Mouse (Mus musculus): Measurements from ENCODE around the gene Gm20518. TPM values are rescaled to one million over a fixed set of nuclear protein-coding genes. Genes with fewer than 3 reads are reported as not detected.
A peak's percentile ranks its signal among the peaks of the same experiment; 100 is the strongest.

Gene Gm20518
- polyA plus RNA-seq, 1 experiment, result 1.9 TPM

DNA sequence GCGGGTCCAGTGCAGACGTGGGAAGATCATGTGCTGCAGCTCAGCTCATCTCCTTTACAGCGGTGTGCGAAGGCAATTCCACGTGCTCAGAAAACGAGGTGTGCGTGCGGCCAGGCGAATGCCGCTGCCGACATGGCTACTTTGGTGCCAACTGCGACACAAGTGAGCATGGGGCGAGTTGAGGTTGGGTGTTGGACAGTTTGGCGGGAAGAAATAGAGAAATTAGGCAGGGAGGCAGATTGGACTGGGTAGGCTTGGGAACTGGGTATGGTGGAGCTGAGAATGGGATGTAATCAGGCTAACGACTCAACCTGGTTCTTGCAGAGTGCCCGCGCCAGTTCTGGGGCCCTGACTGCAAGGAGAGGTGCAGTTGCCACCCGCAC lies 89.0 kb downstream of the Gm20518 start:
- Histone ChIP-seq H3K4me3 (ENCODE audit: low read depth, low read length) (peak overlapping the region; percentile 62), H3K4me1 (ENCODE audit: control insufficient read depth, insufficient read depth, insufficient read length, low read length) (peaks cover 32% of the 10 kb centered on the region), H3K36me3 (ENCODE audit: control insufficient read depth, insufficient read depth, low read length) (no peaks in the 10 kb centered on the region), H3K27me3 (ENCODE audit: control insufficient read depth, insufficient read depth, low read length) (peaks cover 83% of the 10 kb centered on the region), H3K27ac (ENCODE audit: insufficient read depth, low read depth, low read length) (no peak overlapping the region)
- TF ChIP-seq CTCF (IDR thresholded peaks at IDR 0.05; ENCODE audit: extremely low read depth, insufficient read length, insufficient replicate concordance, low read depth, low read length) (no peak), POLR2A (IDR thresholded peaks at IDR 0.05; ENCODE audit: low read depth, low read length) (no peak)
- 15% methylated on average over 18 of the region's 18 CpGs for WGBS

DNA sequence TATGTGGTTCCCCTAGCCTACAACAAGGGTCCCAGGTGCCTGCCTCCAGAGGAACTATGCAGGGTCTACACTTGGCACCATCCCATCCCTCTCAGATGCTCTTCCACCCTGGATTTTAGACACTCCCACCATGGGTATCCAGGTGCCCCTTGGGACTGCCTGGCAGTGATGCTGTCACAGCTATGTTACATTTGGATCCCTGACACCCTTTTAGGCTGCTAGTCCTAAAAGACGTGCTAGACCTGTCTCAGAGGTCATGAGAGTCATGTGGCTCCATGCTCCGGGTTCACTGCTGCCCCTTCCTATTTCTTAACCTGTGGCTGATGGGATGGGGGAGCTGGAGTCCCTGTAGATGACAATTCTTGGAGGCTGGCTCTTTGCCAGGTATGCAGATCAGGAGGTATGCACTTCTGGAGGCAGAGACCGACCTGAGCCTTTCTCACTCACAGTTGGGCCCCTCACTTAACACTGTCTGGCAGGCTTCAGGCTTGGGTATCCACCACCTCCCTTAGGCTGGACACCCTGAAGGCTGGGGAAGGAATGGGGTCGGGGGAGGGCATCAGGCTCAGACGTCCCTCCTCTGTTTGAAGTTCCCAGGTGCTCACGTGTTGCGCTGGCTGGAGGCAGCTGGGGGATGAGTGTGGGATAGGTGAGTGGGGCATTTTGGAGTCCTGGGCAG lies 89.6 kb downstream of the Gm20518 start:
- TF ChIP-seq POLR2A (IDR thresholded peaks at IDR 0.05; ENCODE audit: low read depth, low read length) (no peak), CTCF (IDR thresholded peaks at IDR 0.05; ENCODE audit: extremely low read depth, insufficient read length, insufficient replicate concordance, low read depth, low read length) (no peak)
- Histone ChIP-seq H3K27ac (ENCODE audit: insufficient read depth, low read depth, low read length) (no peak overlapping the region), H3K4me1 (ENCODE audit: control insufficient read depth, insufficient read depth, insufficient read length, low read length) (peaks cover 32% of the 10 kb centered on the region), H3K27me3 (ENCODE audit: control insufficient read depth, insufficient read depth, low read length) (peaks cover 83% of the 10 kb centered on the region), H3K4me3 (ENCODE audit: low read depth, low read length) (no peak overlapping the region), H3K36me3 (ENCODE audit: control insufficient read depth, insufficient read depth, low read length) (no peaks in the 10 kb centered on the region)
- WGBS, result 20% methylated on average over 7 of the region's 7 CpGs

DNA sequence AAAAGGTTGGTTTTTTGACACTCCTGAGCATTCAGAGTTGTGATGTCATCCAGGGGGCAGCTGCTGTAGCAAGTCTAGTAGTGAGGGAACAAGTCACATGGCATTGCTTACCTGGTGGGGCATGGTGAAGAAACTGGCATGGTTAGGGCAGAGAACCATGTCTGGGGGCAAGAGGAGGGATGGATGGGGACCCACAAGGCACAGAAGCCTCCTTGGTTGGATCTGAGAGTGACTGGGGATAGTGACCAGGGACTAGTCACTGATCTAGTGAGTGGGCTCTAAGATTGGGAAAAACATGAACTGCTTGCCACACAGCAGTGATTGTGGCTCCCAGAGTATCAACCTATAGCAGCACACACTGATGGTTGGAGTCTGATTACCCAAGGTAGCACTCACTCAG lies 91.9 kb downstream of the Gm20518 start:
- H3K36me3 ChIP-seq (ENCODE audit: control insufficient read depth, insufficient read depth, low read length), result no peaks in the 10 kb centered on the region
- TF ChIP-seq CTCF (IDR thresholded peaks at IDR 0.05; ENCODE audit: extremely low read depth, insufficient read length, insufficient replicate concordance, low read depth, low read length), result no peak
- TF ChIP-seq POLR2A (IDR thresholded peaks at IDR 0.05; ENCODE audit: low read depth, low read length), result no peak
- H3K27me3 ChIP-seq (ENCODE audit: control insufficient read depth, insufficient read depth, low read length), result peaks cover 70% of the 10 kb centered on the region
- no peak overlapping the region for H3K27ac ChIP-seq (ENCODE audit: insufficient read depth, low read depth, low read length)
- H3K4me3 ChIP-seq (ENCODE audit: low read depth, low read length), result no peak overlapping the region
- peaks cover 29% of the 10 kb centered on the region for H3K4me1 ChIP-seq (ENCODE audit: control insufficient read depth, insufficient read depth, insufficient read length, low read length)

DNA sequence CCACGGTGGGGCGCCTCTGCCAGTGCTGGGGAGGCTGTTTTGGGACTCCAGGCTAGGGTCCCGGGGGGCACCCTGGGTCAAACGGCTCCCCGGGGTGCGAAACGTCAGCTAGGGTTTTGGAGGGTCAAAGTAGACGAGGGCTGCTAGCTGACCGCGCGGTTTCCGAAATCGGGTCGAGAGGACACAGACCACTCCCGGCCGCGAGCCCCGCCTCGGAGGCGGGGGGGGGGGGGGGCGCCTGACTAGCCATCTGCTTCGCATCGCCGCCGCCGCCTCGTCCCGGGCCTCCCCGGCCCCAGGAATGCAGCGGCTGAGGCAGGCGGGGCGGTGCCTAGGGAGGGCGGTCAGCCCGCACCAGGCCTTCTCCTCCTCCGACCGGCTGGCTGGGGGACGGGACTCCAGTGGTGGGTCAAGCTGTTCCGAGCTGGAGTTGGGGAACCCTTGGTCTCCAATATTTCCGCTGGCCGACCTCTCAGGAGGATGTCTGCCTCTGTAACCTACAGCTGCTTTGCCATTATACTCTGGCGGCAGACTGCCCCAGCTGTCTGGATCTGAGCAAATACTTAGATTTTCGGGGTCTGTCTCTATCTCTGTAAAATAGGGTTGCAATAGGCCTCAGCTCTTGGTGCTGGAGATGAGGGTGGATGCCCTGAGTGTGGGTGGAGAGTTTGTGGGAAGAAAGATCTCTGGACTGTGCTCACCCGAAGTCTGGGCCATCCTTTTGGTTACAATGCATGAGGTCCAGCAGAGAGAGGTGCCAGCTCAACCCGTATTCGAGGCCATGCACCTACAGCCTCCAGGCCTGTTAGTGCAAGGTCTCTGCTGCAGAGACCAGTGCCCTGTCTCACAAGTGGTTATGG lies 92.9 kb downstream of the Gm20518 start:
- H3K36me3 ChIP-seq (ENCODE audit: control insufficient read depth, insufficient read depth, low read length), result no peaks in the 10 kb centered on the region
- H3K4me3 ChIP-seq (ENCODE audit: low read depth, low read length), result peak overlapping the region; percentile 64
- TF ChIP-seq POLR2A (IDR thresholded peaks at IDR 0.05; ENCODE audit: low read depth, low read length) (no peak), CTCF (IDR thresholded peaks at IDR 0.05; ENCODE audit: extremely low read depth, insufficient read length, insufficient replicate concordance, low read depth, low read length) (no peak)
- peak overlapping the region; percentile 41 for H3K27ac ChIP-seq (ENCODE audit: insufficient read depth, low read depth, low read length)
- peaks cover 21% of the 10 kb centered on the region for H3K4me1 ChIP-seq (ENCODE audit: control insufficient read depth, insufficient read depth, insufficient read length, low read length)
- WGBS, result 6% methylated on average over 43 of the region's 45 CpGs
- H3K27me3 ChIP-seq (ENCODE audit: control insufficient read depth, insufficient read depth, low read length), result peaks cover 61% of the 10 kb centered on the region

DNA sequence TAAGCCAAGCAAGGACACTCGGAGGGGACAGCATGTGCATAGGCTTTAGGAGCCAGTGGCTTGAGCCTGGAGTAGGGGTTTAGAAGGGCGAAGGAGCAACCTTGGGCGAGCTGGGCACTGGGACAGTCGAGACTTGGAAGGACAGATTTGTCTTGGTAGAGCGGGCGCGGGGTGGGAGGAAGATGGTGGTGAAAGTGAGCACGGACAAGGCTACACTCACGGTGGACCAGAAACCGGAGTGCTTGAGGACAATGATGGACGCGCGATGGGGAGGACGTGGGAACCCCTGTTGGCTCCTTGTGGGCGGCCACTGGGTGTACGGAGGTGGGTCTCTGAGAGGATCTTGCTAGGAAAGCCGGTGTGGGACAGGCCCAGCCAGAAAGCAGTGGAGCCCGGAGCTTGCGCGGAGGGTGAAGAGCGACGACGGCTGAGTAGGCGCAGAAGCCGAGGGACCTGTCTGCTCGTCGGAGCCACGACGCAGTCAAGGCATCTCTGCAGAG lies 93.6 kb downstream of the Gm20518 start:
- Histone ChIP-seq H3K4me1 (ENCODE audit: control insufficient read depth, insufficient read depth, insufficient read length, low read length) (peaks cover 14% of the 10 kb centered on the region), H3K4me3 (ENCODE audit: low read depth, low read length) (peak overlapping the region; percentile 64), H3K27ac (ENCODE audit: insufficient read depth, low read depth, low read length) (peak overlapping the region; percentile 41), H3K27me3 (ENCODE audit: control insufficient read depth, insufficient read depth, low read length) (peaks cover 56% of the 10 kb centered on the region), H3K36me3 (ENCODE audit: control insufficient read depth, insufficient read depth, low read length) (no peaks in the 10 kb centered on the region; the same call in 1 of the 2 replicates)
- WGBS, result 11% methylated on average over 29 of the region's 29 CpGs
- TF ChIP-seq POLR2A (IDR thresholded peaks at IDR 0.05; ENCODE audit: low read depth, low read length) (no peak), CTCF (IDR thresholded peaks at IDR 0.05; ENCODE audit: extremely low read depth, insufficient read length, insufficient replicate concordance, low read depth, low read length) (no peak)

DNA sequence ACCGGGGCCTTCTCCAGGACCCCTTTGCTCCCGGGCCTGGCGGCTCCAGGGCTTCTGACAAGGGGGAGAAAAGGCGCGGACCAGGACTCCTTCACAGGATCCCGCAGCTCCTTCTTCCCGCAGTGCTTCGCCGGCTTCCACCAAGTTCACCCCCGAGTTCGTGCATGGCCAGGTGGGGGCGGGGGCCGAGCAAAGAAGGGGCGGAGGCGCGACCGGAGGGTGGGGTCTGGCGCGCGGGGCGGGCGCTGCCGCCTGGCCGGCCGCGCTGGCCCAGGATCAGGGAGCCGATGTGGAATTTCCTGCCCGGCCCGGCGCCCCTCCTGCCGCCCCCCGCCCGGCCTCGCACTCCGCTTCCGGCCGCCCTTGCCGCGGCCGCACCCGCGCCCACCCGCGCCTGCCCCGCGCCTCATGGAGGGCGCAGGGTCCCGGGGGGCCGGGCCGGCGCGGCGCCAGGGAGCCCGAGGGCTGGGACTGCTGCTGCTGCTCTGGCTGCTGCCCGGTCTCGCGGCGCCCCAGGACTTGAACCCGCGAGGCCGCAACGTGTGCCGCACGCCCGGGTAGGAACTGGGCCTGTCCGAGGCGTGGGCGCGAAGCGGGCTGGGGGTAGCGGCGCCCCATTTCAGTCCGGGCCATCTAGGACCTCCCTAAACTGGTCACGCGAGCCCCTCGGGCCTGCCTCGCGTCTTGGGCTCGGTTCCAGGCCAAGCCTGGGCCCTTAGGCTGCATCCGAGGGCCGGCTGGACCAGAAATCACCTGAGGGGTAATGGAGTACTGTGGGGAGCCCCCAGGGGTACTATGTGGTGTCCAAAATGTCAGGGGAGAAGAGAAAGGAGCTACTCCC lies 94.3 kb downstream of the Gm20518 start, which contains the start of gene Scarf2:
Gene Scarf2 (plus strand): TSS at position 312 of the 841 bp plus-strand sequence.
- TF ChIP-seq POLR2A (IDR thresholded peaks at IDR 0.05; ENCODE audit: low read depth, low read length) (no peak), CTCF (IDR thresholded peaks at IDR 0.05; ENCODE audit: extremely low read depth, insufficient read length, insufficient replicate concordance, low read depth, low read length) (no peak)
- H3K27ac ChIP-seq (ENCODE audit: insufficient read depth, low read depth, low read length), result peak within 1 kb of the TSS; percentile 41
- WGBS, result 5% methylated on average over 81 of the region's 81 CpGs
- H3K27me3 ChIP-seq (ENCODE audit: control insufficient read depth, insufficient read depth, low read length), result peaks cover 51% of the 10 kb centered on the region
- peaks cover 7% of the 10 kb centered on the region for H3K36me3 ChIP-seq (ENCODE audit: control insufficient read depth, insufficient read depth, low read length)
- H3K4me3 ChIP-seq (ENCODE audit: low read depth, low read length), result peak within 1 kb of the TSS; percentile 64
- 0 out of 2 replicates have a peak, but pooled peaks cover 9% of the 10 kb centered on the region for H3K4me1 ChIP-seq (ENCODE audit: control insufficient read depth, insufficient read depth, insufficient read length, low read length)
